15 mouse cellular contexts compared by ENCODE assay signal in the genomic region with DNA sequence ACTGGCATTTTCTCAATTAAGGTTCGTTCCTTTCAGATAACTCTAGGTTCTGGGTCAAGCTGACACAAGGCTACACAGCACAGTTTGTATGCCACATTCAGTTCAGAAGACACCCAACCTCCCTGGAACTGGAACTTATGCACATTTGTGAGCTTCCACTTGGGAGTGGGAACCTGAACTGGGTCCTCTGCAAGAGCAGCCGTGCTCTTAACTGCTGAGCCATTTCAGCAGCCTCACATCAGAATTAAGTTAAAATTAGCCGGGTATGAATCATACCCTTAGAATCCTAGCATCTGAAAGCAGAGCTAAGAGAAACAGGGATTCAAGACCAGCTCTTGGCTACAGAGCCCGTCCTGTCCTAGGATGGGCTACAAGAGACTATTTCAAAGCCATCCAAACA. TPM values are rescaled to one million over a fixed set of nuclear protein-coding genes. Genes with fewer than 3 reads are reported as not detected.
DNase-seq lines count a peak whose midpoint lies in the region; ATAC-seq and TF ChIP-seq lines count a peak whose summit lies in the region.
"Had no signal": no experiment of that assay in that cellular context is flagged by ENCODE, and none has a peak within 500 bp of the region (broad histone marks: within the 10 kb centered on the region; RNA-seq: fewer than 3 reads in every experiment).

No protein-coding gene starts in this region.

- no peak overlapping the region for H3K27ac ChIP-seq in forebrain, embryonic 11.5 days (ENCODE audit: low read depth, low read length)
- no peak overlapping the region for H3K27ac ChIP-seq in forebrain, embryonic 14.5 days (ENCODE audit: low read depth, low read length)
- H3K27ac ChIP-seq in kidney, adult 2 months (ENCODE audit: insufficient read depth, low read depth, low read length): peak overlapping the region; percentile 94; the same call in 1 of the 2 replicates
- no peak overlapping the region for H3K27ac ChIP-seq in kidney, embryonic 15.5 days
- 0 out of 2 replicates have a peak overlapping the region, but pooled peaks have one; percentile 16 for H3K27ac ChIP-seq in liver, postnatal 0 days (ENCODE audit: low read depth)

- TF ChIP-seq EP300 in liver, postnatal 0 days (IDR thresholded peaks at IDR 0.05; ENCODE audit: low read depth): no peak

- 86% methylated on average over 4 of the region's 4 CpGs for WGBS in forebrain, embryonic 11.5 days
- WGBS in forebrain, embryonic 14.5 days: 91% methylated on average over 4 of the region's 4 CpGs
- WGBS in kidney, adult 2 months: 81% methylated on average over 4 of the region's 4 CpGs
- 82% methylated on average over 4 of the region's 4 CpGs for WGBS in kidney, embryonic 15.5 days
- WGBS in liver, postnatal 0 days (ENCODE audit: insufficient replicate concordance): 77% methylated on average over 4 of the region's 4 CpGs

- H3K9me3 ChIP-seq in forebrain, embryonic 11.5 days (ENCODE audit: control insufficient read depth, low read length): no peaks in the 10 kb centered on the region
- no peaks in the 10 kb centered on the region for H3K9me3 ChIP-seq in forebrain, embryonic 14.5 days (replicated peaks; ENCODE audit: control insufficient read depth, low read length)
- H3K9me3 ChIP-seq in kidney, embryonic 15.5 days (replicated peaks): no peaks in the 10 kb centered on the region
- no peaks in the 10 kb centered on the region for H3K9me3 ChIP-seq in liver, postnatal 0 days (ENCODE audit: low read length)
- H3K9me3 ChIP-seq: hindbrain, embryonic 15.5 days had no signal

- DNase-seq in forebrain, embryonic 11.5 days (ENCODE audit: low spot score): peak; percentile 45
- DNase-seq in forebrain, embryonic 14.5 days (ENCODE audit: low spot score): no peak
- DNase-seq in kidney, adult 2 months: no peak
- peak; percentile 76 for DNase-seq in NIH3T3 (ENCODE audit: low read depth)
- DNase-seq in liver, postnatal 0 days: no peak
- no peak for DNase-seq in urinary bladder, postnatal 10 days (ENCODE audit: low spot score)
- DNase-seq: adrenal gland, postnatal 10 days; cerebellum, postnatal 14 days; kidney, postnatal 10 days; right cerebral cortex, postnatal 25 days had no signal

- no peak overlapping the region for H3K4me3 ChIP-seq in forebrain, embryonic 11.5 days (ENCODE audit: low read depth, low read length)
- H3K4me3 ChIP-seq in forebrain, embryonic 14.5 days (ENCODE audit: low read depth, low read length): no peak overlapping the region
- no peak overlapping the region for H3K4me3 ChIP-seq in kidney, adult 2 months (ENCODE audit: insufficient read depth, low read depth, low read length)
- no peak overlapping the region for H3K4me3 ChIP-seq in kidney, embryonic 15.5 days (replicated peaks)
- H3K4me3 ChIP-seq in liver, postnatal 0 days (ENCODE audit: low read depth, low read length): no peak overlapping the region
- H3K4me3 ChIP-seq: hindbrain, embryonic 15.5 days had no signal

- peaks cover 11% of the 10 kb centered on the region; the same call in 1 of the 2 replicates for H3K36me3 ChIP-seq in forebrain, embryonic 11.5 days (ENCODE audit: control insufficient read depth, insufficient read depth, low read length)
- H3K36me3 ChIP-seq in forebrain, embryonic 14.5 days (ENCODE audit: control insufficient read depth, insufficient read depth, low read length): peaks cover 18% of the 10 kb centered on the region
- H3K36me3 ChIP-seq in kidney, adult 2 months (ENCODE audit: control insufficient read depth, insufficient read depth, low read length): peaks cover 4% of the 10 kb centered on the region
- peaks cover 23% of the 10 kb centered on the region for H3K36me3 ChIP-seq in kidney, embryonic 15.5 days
- peaks cover 18% of the 10 kb centered on the region for H3K36me3 ChIP-seq in liver, postnatal 0 days (replicated peaks; ENCODE audit: insufficient read depth, low read length)

- H3K9ac ChIP-seq in forebrain, embryonic 11.5 days (ENCODE audit: low read length): no peak overlapping the region
- no peak overlapping the region for H3K9ac ChIP-seq in forebrain, embryonic 14.5 days (ENCODE audit: low read length)
- no peak overlapping the region for H3K9ac ChIP-seq in kidney, embryonic 15.5 days
- H3K9ac ChIP-seq in liver, postnatal 0 days (replicated peaks): no peak overlapping the region
- H3K9ac ChIP-seq: hindbrain, embryonic 15.5 days had no signal

- TF ChIP-seq CTCF in kidney, adult 2 months (conservative IDR thresholded peaks at IDR 0.05; ENCODE audit: insufficient read depth, insufficient read length, low read depth, low read length): no peak
- no peak for TF ChIP-seq CTCF in liver, postnatal 0 days (IDR thresholded peaks at IDR 0.05; ENCODE audit: low read depth)

- peaks cover 16% of the 10 kb centered on the region for H3K4me1 ChIP-seq in forebrain, embryonic 11.5 days (replicated peaks; ENCODE audit: control insufficient read depth, insufficient read depth, low read length)
- H3K4me1 ChIP-seq in forebrain, embryonic 14.5 days (ENCODE audit: control insufficient read depth, insufficient read depth, low read length): peaks cover 11% of the 10 kb centered on the region
- peaks cover 32% of the 10 kb centered on the region; the same call in 1 of the 2 replicates for H3K4me1 ChIP-seq in kidney, adult 2 months (ENCODE audit: control insufficient read depth, insufficient read depth, low read length)
- H3K4me1 ChIP-seq in kidney, embryonic 15.5 days: peaks cover 62% of the 10 kb centered on the region
- peaks cover 40% of the 10 kb centered on the region for H3K4me1 ChIP-seq in liver, postnatal 0 days (ENCODE audit: insufficient read depth)

- H3K4me2 ChIP-seq in forebrain, embryonic 11.5 days (ENCODE audit: low read depth, low read length, severe bottlenecking): no peak overlapping the region
- no peak overlapping the region for H3K4me2 ChIP-seq in forebrain, embryonic 14.5 days (ENCODE audit: low read length)
- H3K4me2 ChIP-seq in kidney, embryonic 15.5 days: no peak overlapping the region
- H3K4me2 ChIP-seq in liver, postnatal 0 days (ENCODE audit: low read depth, low read length): no peak overlapping the region

- ATAC-seq in forebrain, embryonic 11.5 days (replicated peaks; ENCODE audit: low FRiP score): no peak
- no peak for ATAC-seq in forebrain, embryonic 14.5 days
- ATAC-seq in kidney, embryonic 15.5 days (replicated peaks; ENCODE audit: low FRiP score): no peak
- no peak for ATAC-seq in liver, postnatal 0 days
- no peak for ATAC-seq in megakaryocyte progenitor cell, adult 5-6 weeks (replicated peaks; ENCODE audit: poor library complexity)
- ATAC-seq: CD4-positive, CD25-positive, alpha-beta regulatory T cell, adult 4 months had no signal

- no peak for TF ChIP-seq POLR2A in kidney, adult 2 months (IDR thresholded peaks at IDR 0.05; ENCODE audit: low read depth, low read length)

- no peaks in the 10 kb centered on the region for H3K27me3 ChIP-seq in forebrain, embryonic 11.5 days (ENCODE audit: control insufficient read depth, insufficient read depth, low read length)
- H3K27me3 ChIP-seq in forebrain, embryonic 14.5 days (replicated peaks; ENCODE audit: control insufficient read depth, insufficient read depth, low read length): no peaks in the 10 kb centered on the region
- H3K27me3 ChIP-seq in kidney, adult 2 months (replicated peaks; ENCODE audit: control insufficient read depth, insufficient read depth, low read length): no peaks in the 10 kb centered on the region
- no peaks in the 10 kb centered on the region for H3K27me3 ChIP-seq in kidney, embryonic 15.5 days
- H3K27me3 ChIP-seq in liver, postnatal 0 days (ENCODE audit: insufficient read depth, low read length): no peaks in the 10 kb centered on the region
- H3K27me3 ChIP-seq: hindbrain, embryonic 15.5 days had no signal

RNA-seq across cellular contexts. Expression of a gene that starts 1.1 kb away (rescaled TPM):
- 7.5 and 8.4 TPM in 2 replicates for polyA plus RNA-seq in forebrain, embryonic 11.5 days (2014; fragmentation: Nextera tagmentation; extraction: Ambion mirVana)
- polyA plus RNA-seq in forebrain, embryonic 14.5 days (2014; fragmentation: Nextera tagmentation; extraction: Ambion mirVana): 4.7 and 5.3 TPM in 2 replicates
- polyA plus RNA-seq in kidney, adult 2 months (2012; rRNA removed): 33.7 and 36.7 TPM in 2 replicates
- polyA plus RNA-seq in kidney, embryonic 15.5 days (2015; fragmentation: Nextera tagmentation; extraction: Ambion mirVana): 15.3 and 18.2 TPM in 2 replicates
- 11.4 and 14.3 TPM in 2 replicates for polyA plus RNA-seq in liver, postnatal 0 days (2015; fragmentation: Nextera tagmentation; extraction: Ambion mirVana)
- total RNA-seq in megakaryocyte progenitor cell, adult 5-6 weeks (2015): 1.6 and 2.2 TPM in 2 replicates
- total RNA-seq in megakaryocyte progenitor cell, adult 5-6 weeks (2017): 6.0 and 9.0 TPM in 2 replicates

RNA-seq across cellular contexts. Expression of a gene that starts 6.7 kb away (rescaled TPM):
- polyA plus RNA-seq in forebrain, embryonic 11.5 days (2014; fragmentation: Nextera tagmentation; extraction: Ambion mirVana): 875 and 885 TPM in 2 replicates
- polyA plus RNA-seq in forebrain, embryonic 14.5 days (2014; fragmentation: Nextera tagmentation; extraction: Ambion mirVana): 417 and 461 TPM in 2 replicates
- 1,044 and 1,055 TPM in 2 replicates for polyA plus RNA-seq in kidney, adult 2 months (2012; rRNA removed)
- 717 and 755 TPM in 2 replicates for polyA plus RNA-seq in kidney, embryonic 15.5 days (2015; fragmentation: Nextera tagmentation; extraction: Ambion mirVana)
- polyA plus RNA-seq in liver, postnatal 0 days (2015; fragmentation: Nextera tagmentation; extraction: Ambion mirVana): 332 and 346 TPM in 2 replicates
- total RNA-seq in megakaryocyte progenitor cell, adult 5-6 weeks (2015): 279 and 298 TPM in 2 replicates
- total RNA-seq in megakaryocyte progenitor cell, adult 5-6 weeks (2017): 240 and 287 TPM in 2 replicates

RNA-seq across cellular contexts. Expression of a gene that starts 21.9 kb away (rescaled TPM):
- 182 and 184 TPM in 2 replicates for polyA plus RNA-seq in forebrain, embryonic 11.5 days (2014; fragmentation: Nextera tagmentation; extraction: Ambion mirVana)
- 154 and 174 TPM in 2 replicates for polyA plus RNA-seq in forebrain, embryonic 14.5 days (2014; fragmentation: Nextera tagmentation; extraction: Ambion mirVana)
- polyA plus RNA-seq in kidney, adult 2 months (2012; rRNA removed): 66.2 and 74.0 TPM in 2 replicates
- polyA plus RNA-seq in kidney, embryonic 15.5 days (2015; fragmentation: Nextera tagmentation; extraction: Ambion mirVana): 149 and 175 TPM in 2 replicates
- polyA plus RNA-seq in liver, postnatal 0 days (2015; fragmentation: Nextera tagmentation; extraction: Ambion mirVana): 32.2 and 36.6 TPM in 2 replicates
- 42.0 and 46.7 TPM in 2 replicates for total RNA-seq in megakaryocyte progenitor cell, adult 5-6 weeks (2015)
- total RNA-seq in megakaryocyte progenitor cell, adult 5-6 weeks (2017): 86.1 and 87.7 TPM in 2 replicates

RNA-seq across cellular contexts. Expression of a gene that starts 22.0 kb away (rescaled TPM):
- 276 and 307 TPM in 2 replicates for polyA plus RNA-seq in forebrain, embryonic 11.5 days (2014; fragmentation: Nextera tagmentation; extraction: Ambion mirVana)
- polyA plus RNA-seq in forebrain, embryonic 14.5 days (2014; fragmentation: Nextera tagmentation; extraction: Ambion mirVana): 107 and 139 TPM in 2 replicates
- 4.2 and 4.3 TPM in 2 replicates for polyA plus RNA-seq in kidney, adult 2 months (2012; rRNA removed)
- polyA plus RNA-seq in kidney, embryonic 15.5 days (2015; fragmentation: Nextera tagmentation; extraction: Ambion mirVana): 178 and 185 TPM in 2 replicates
- polyA plus RNA-seq in liver, postnatal 0 days (2015; fragmentation: Nextera tagmentation; extraction: Ambion mirVana): 96.4 and 98.3 TPM in 2 replicates
- total RNA-seq in megakaryocyte progenitor cell, adult 5-6 weeks (2015): 130 and 145 TPM in 2 replicates
- 149 and 159 TPM in 2 replicates for total RNA-seq in megakaryocyte progenitor cell, adult 5-6 weeks (2017)

RNA-seq across cellular contexts. Expression of a gene that starts 27.8 kb away (rescaled TPM):
- polyA plus RNA-seq in forebrain, embryonic 11.5 days (2014; fragmentation: Nextera tagmentation; extraction: Ambion mirVana): 4.5 and 6.8 TPM in 2 replicates
- polyA plus RNA-seq in forebrain, embryonic 14.5 days (2014; fragmentation: Nextera tagmentation; extraction: Ambion mirVana): 3.4 and 3.5 TPM in 2 replicates
- polyA plus RNA-seq in kidney, adult 2 months (2012; rRNA removed): 0.41 and 0.66 TPM in 2 replicates
- polyA plus RNA-seq in kidney, embryonic 15.5 days (2015; fragmentation: Nextera tagmentation; extraction: Ambion mirVana): 0.37 and 0.90 TPM in 2 replicates
- 0.16 TPM in 1 of 2 replicates, not detected in the other for polyA plus RNA-seq in liver, postnatal 0 days (2015; fragmentation: Nextera tagmentation; extraction: Ambion mirVana)
- not detected in 2 replicates for total RNA-seq in megakaryocyte progenitor cell, adult 5-6 weeks (2015)
- 0.17 TPM in 1 of 2 replicates, not detected in the other for total RNA-seq in megakaryocyte progenitor cell, adult 5-6 weeks (2017)
- polyA plus RNA-seq: liver, embryonic 16.5 days had no signal

Comparison
In these comparisons a context has a peak if more than half of its experiments do, and no peak if none do; other contexts are left out.
1. DNase-seq: peak in forebrain, embryonic 11.5 days (single experiment) and NIH3T3 (single experiment); none in forebrain, embryonic 14.5 days (single experiment), kidney, adult 2 months (single experiment), liver, postnatal 0 days (single experiment) and urinary bladder, postnatal 10 days (single experiment).
2. H3K27ac ChIP-seq: peak in kidney, adult 2 months (single experiment) and liver, postnatal 0 days (single experiment); none in forebrain, embryonic 11.5 days (single experiment), forebrain, embryonic 14.5 days (single experiment) and kidney, embryonic 15.5 days (single experiment).